Mouse (Mus musculus) right cerebral cortex, adult 2 months (tissue): Measurements from ENCODE around the gene Lhpp.

Experiments
- DNase-seq, 2 experiments: peaks; one replicate each; pipeline ENCODE4 v3.0.0; 2021 to 2022; ENCODE audit warnings: low spot score in 2 of 2

The Lhpp gene

DNA sequence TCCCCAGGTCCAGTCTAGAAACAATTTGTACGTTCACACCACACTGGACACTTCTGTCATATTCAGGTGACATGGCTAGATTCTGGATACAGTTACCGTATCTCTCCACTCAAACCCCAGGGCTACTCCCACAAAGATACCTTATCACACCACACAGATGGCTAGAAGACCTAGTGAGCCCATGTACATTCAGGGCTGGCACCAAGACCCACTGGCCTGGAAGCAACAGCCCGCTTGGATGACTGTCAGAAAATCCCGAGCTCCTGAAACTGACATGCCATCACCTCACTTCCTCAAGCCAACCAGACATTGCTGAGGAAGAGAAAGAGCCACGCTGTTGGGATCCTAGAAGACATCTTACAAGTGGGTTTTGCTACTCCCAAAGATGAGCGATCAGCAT lies 128.4 kb downstream of the Lhpp start:
- DNase-seq = no peak

DNA sequence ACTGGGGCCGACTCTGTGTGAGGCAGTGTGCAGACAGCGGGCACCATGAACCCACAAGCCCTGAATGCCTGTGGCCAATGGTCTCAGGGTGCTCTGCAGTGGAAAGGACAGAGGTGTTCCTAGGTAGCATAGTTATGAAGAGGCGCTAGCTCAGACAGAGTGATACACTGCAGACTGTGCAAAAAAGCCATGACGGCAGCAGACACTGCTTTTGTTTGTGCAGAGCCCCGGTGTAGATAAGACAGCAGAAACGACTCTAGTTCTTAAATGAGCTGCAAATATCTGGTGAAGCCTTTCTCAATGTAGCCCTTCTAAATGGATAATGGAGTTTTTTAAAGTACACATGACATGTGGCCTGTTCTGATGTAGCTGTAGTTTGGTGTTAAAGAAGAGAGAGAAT lies 129.4 kb downstream of the Lhpp start:
- DNase-seq = no peak

DNA sequence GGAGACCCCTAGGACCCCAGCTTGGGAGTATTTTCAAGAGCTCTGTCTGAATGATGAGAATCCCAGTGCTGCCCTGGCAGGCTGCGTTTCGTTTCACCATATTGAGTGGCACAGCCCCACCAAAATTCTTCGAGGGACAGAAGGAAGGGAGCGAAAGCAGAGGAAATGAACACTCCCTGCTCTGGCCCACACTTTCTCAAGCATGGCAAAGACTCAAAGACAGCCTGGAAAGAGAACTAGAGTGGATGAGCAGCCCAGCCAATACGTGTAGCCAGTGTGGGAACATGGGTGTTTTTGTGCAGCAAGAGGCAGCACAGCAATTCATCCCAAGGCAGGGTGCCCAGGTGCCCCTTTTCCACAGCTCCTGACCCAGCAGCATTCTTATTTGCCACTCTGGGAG lies 132.5 kb downstream of the Lhpp start:
- no peak for DNase-seq

GRCm38 (mm10) chr7:132747096-132747495 lies 136.7 kb downstream of the Lhpp start:
- DNase-seq = no peak

DNA sequence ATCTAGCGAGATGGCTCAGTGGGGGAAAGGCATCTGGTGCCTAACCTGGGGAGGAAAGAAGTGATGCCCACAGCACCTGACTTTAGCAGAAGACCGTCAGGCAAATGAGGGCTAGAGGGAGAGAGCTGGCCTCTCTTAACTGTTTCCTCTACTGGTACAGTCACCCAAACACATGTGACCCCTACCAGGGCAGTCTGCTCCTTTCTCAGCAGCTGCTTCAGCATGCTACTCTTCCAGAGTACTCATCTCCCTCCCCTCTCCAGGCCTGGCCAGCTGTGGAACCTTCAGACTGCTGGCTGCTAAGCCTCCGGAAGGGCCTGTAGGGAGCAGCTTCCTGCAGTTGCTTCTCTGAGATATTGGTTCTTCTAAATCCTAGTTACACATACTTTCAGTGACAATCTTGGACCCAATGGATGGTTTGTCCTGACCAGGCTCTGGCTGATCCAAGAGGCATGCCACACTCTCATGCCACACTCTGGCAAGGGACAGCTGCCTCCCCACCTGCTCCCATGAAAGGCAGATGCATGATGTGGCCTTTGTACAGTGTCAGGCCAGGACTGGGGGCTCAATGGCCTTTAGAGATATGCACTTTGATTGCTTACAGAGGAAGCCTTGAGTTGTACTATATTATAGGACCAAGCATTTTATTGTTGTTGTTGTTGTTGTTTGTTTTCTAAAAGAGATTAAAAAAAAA lies 137.8 kb downstream of the Lhpp start:
- no peak for DNase-seq

- DNase-seq = no peak
These were observed 139.1 kb downstream of the Lhpp start for GRCm38 (mm10) chr7:132749504-132749903.

GRCm38 (mm10) chr7:132751716-132752115 lies 141.3 kb downstream of the Lhpp start:
- DNase-seq = no peak

DNA sequence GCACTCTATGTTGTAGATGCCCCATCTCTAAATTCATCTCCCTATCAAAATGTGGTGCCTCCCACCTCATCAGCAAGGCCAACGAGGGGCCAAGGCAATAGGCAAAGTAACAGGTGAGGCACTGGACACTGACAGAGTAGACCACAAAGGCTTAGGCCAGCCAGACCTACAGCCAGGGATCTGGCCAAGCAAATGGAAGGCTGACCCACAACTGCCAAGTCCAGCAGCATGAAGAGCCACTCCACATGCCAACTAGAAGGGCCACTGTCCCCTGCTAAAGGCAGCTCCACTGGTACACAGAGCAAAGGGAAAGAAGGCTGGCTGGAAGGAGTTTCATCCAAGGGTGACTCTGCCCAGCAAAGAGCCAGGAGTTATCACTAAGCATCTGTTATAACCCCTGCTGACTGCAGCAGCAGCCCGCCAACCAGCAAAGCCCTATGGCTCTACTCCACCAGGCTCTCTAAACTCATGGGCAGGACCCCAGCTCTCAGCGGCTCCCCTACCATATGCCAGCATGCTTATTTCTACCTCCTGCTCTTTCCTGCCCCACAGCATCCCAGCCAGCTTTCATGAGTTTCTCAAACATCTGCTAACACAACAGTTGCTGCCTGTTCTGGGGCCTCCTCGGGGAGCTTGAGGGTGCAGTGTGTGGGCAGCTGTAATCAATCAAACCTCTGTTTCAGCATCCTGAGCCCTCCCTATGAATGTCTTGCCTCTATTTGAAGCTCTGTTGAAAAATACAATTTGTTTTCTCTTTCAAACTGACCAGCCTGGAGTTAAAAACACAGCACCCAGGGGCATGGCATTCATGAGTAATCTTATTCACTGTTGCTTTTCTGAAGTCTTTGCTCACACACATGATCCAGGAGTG lies 143.3 kb downstream of the Lhpp start:
- no peak for DNase-seq

DNA sequence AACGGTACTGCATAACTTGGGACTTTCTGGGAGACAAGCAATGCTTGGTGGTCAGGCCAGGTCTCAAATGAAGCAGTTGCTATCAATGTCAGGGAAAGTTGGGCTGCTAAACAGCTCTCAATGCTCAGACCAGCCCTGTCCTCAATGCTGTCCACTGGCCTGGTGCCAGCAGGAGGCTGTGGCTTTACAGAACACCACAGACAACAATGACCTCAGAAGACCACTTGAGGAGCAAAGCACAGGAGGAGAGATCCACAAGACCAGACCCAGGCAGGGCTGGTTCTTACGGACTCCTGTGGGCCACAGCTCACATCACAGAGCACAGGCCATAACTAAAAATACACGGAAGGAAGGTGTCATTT lies 143.9 kb downstream of the Lhpp start:
- no peak for DNase-seq
